Mouse (Mus musculus) midbrain, embryonic 14.5 days (tissue): ENCODE results near the gene Bfar. TPM values are rescaled to one million over a fixed set of nuclear protein-coding genes. Genes with fewer than 3 reads are reported as not detected.

Source experiments
- ATAC-seq: fragments of 200-750 bp; cut with Nextera tagmentation; 2 replicates; pipeline ENCODE4 v1.8.0; 2017; ENCODE audit warnings: moderate number of reproducible peaks, moderate library complexity; ENCODE audit not compliant: low FRiP score, low TSS enrichment
- DNase-seq: peaks from one replicate; pipeline ENCODE4 v3.0.0-alpha.2; 2015
- H3K27ac ChIP-seq: fragments of 300-500 bp; sonication (generic); replicated peaks from 2 replicates; pipeline ENCODE4 v1.5.1; 2014; ENCODE audit warnings: mild to moderate bottlenecking, low read depth, low read length, moderate library complexity
- H3K27me3 ChIP-seq: fragments of 300-500 bp; sonication (generic); 2 replicates; pipeline ENCODE4 v1.6.1; 2014; ENCODE audit warnings: low read length, control low read depth, mixed read lengths; ENCODE audit not compliant: control insufficient read depth, insufficient read depth
- H3K36me3 ChIP-seq: fragments of 300-500 bp; sonication (generic); 2 replicates; pipeline ENCODE4 v1.6.1; 2014; ENCODE audit warnings: low read length, control low read depth; ENCODE audit not compliant: control insufficient read depth, insufficient read depth
- H3K4me1 ChIP-seq: fragments of 300-500 bp; sonication (generic); 2 replicates; pipeline ENCODE4 v1.6.1; 2014; ENCODE audit warnings: mild to moderate bottlenecking, antibody characterized with exemption, low read length, control low read depth; ENCODE audit not compliant: control insufficient read depth, insufficient read depth
- H3K4me2 ChIP-seq: fragments of 300-500 bp; sonication (generic); 2 replicates; pipeline ENCODE4 v1.6.1; 2014; ENCODE audit warnings: mild to moderate bottlenecking, low read length, moderate library complexity
- H3K4me3 ChIP-seq: fragments of 300-500 bp; sonication (generic); replicated peaks from 2 replicates; pipeline ENCODE4 v1.5.1; 2014; ENCODE audit warnings: low read depth, low read length
- H3K9ac ChIP-seq: fragments of 300-500 bp; sonication (generic); replicated peaks from 2 replicates; pipeline ENCODE4 v1.6.1; 2014; ENCODE audit warnings: mild to moderate bottlenecking, low read length, moderate library complexity
- H3K9me3 ChIP-seq: fragments of 300-500 bp; sonication (generic); 2 replicates; pipeline ENCODE4 v1.6.1; 2016; ENCODE audit warnings: low read length, control low read depth, mixed read lengths; ENCODE audit not compliant: control insufficient read depth
- WGBS: fragments of 180-500 bp; shearing (Covaris S2); extraction: QIAGEN DNeasy Blood & Tissue Kit; methylation state at CpG from one replicate; pipeline ENCODE4 v1.1.7; 2014; 5-methylcytosine and 5-hydroxymethylcytosine counted together
- polyA plus RNA-seq: library from polyadenylated mRNA; unstranded; fragments of >200 nt; fragmentation: Nextera tagmentation; extraction: Ambion mirVana; gene quantifications from 2 replicates; pipeline ENCODE4 v1.2.1, GENCODE M21; 2014

The Bfar gene
- polyA plus RNA-seq, 1 experiment from 2014 or later: 53.8 TPM

GRCm38 (mm10) chr16:13698998-13699397, 27.3 kb downstream of the Bfar start:
- 89% methylated on average over 7 of the region's 7 CpGs for WGBS
- Histone ChIP-seq H3K27me3 (no peaks in the 10 kb centered on the region), H3K4me1 (no peaks in the 10 kb centered on the region), H3K4me2 (no peak overlapping the region), H3K4me3 (no peak overlapping the region), H3K36me3 (peaks cover 84% of the 10 kb centered on the region), H3K9ac (no peak overlapping the region), H3K9me3 (no peaks in the 10 kb centered on the region), H3K27ac (no peak overlapping the region)
- ATAC-seq (no peak), DNase-seq (no peak)

DNA sequence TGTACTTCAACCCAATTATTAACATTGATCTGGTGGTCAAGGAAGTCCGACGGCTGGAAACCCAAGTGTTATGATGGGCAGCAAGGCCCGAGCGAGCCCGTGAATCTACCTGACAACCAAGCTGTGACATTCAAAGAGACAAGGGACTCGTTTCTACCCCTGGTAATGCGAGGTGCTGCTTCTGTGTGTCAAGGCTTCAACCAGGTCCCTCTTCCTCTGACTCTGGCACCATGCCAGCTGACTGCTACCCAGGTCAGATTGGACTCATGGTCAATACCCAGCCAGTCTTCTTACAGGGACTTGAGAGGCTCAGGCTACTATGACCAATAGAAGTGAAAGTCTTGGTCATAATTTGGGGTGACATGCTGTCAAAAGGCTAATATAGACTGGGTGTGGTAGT, 30.5 kb downstream of the Bfar start:
- Histone ChIP-seq H3K36me3 (peaks cover 68% of the 10 kb centered on the region), H3K9me3 (no peaks in the 10 kb centered on the region), H3K4me3 (no peak overlapping the region), H3K4me1 (no peaks in the 10 kb centered on the region), H3K9ac (no peak overlapping the region), H3K27ac (no peak overlapping the region), H3K27me3 (no peaks in the 10 kb centered on the region), H3K4me2 (no peak overlapping the region)
- ATAC-seq (no peak), DNase-seq (no peak)
- 97% methylated on average over 7 of the region's 7 CpGs for WGBS

DNA sequence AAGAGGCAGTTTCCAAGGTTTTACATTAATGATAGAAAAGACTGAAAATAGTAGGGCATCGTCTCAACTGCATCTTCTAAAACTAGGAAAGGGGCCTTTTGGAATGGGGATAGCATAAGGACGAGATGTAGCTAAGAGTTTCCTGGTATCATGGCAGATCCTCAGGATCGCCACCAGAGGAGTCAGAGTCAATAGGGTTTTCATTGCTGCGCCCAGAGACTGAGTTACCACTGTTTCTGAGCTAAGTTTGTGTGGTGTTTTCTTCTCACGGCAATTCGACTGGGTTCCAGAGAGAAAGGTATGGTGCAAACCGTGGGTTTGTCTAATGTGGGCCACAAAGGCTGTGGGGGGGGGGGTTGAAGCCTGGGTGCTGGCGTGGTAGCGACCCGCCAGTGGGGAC, 33.0 kb downstream of the Bfar start:
- no peaks in the 10 kb centered on the region for H3K27me3 ChIP-seq
- no peak overlapping the region for H3K27ac ChIP-seq
- no peak overlapping the region for H3K4me3 ChIP-seq
- no peaks in the 10 kb centered on the region for H3K9me3 ChIP-seq
- ATAC-seq: no peak
- 95% methylated on average over 10 of the region's 10 CpGs for WGBS
- no peak overlapping the region for H3K4me2 ChIP-seq
- peaks cover 43% of the 10 kb centered on the region for H3K36me3 ChIP-seq
- H3K9ac ChIP-seq: no peak overlapping the region
- H3K4me1 ChIP-seq: no peaks in the 10 kb centered on the region
- no peak for DNase-seq

DNA sequence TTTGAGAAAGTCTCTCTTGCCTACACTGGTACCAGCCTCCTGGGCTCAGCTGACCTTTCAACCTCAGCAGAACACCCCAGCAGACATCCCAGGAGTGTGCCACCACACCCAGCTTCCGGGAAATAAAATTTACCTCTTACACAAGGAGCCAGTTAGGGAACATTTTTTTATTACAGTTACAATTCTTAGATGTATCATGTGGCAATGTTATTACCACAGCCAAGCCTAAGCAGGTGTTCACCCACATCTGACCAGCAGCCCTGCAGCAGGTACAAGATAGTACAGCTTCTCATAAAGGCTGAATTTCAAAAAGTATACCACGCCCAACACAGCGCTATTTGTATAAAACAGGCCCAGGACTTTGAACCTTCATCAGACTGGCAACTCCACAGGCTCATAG, 43.3 kb downstream of the Bfar start:
- 95% methylated on average over 3 of the region's 3 CpGs for WGBS
- Histone ChIP-seq H3K27me3 (no peaks in the 10 kb centered on the region), H3K36me3 (peaks cover 1% of the 10 kb centered on the region; the same call in 1 of the 2 replicates), H3K27ac (no peak overlapping the region), H3K9me3 (no peaks in the 10 kb centered on the region), H3K4me3 (no peak overlapping the region), H3K9ac (no peak overlapping the region), H3K4me2 (no peak overlapping the region), H3K4me1 (no peaks in the 10 kb centered on the region)
- no peak for DNase-seq
- no peak for ATAC-seq

DNA sequence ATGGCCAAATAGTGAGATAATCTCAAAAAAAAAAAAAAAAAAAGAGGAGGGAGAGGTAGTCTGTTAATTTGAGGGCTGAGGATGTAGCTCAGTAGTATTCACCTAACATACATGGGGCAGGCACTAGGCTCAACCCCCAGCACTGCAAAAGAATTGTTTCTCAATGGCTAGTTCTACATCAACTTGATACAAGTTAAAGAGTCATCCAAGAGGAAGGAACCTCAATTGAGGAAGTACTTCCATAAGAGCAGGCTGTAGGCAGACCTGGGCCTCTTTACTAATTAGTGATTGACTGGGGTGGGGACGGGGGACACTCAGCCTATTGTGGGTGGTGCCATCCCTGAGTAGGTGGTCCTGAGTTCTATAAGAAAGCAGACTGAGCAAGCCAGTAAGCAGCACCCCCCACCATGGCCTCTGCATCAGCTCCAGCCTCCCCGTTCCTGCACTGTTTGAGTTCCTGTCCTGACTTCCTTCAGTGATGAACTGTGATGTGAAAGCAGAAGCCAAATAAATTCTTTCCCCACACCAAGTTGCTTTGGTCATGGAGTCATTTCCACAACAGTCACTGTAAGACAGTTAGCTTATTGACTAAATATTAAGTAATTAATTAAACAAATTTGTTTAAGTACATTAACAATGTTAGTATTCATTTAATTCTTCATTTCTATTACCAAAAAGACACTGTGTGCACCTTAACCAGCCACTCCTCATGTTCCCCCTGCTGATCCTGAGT, 45.3 kb downstream of the Bfar start:
- ATAC-seq (no peak), DNase-seq (no peak)
- Histone ChIP-seq H3K4me2 (no peak overlapping the region), H3K36me3 (no peaks in the 10 kb centered on the region), H3K9me3 (no peaks in the 10 kb centered on the region), H3K4me3 (no peak overlapping the region), H3K9ac (no peak overlapping the region), H3K27me3 (no peaks in the 10 kb centered on the region), H3K4me1 (no peaks in the 10 kb centered on the region), H3K27ac (no peak overlapping the region)
- 94% methylated on average over 2 of the region's 2 CpGs for WGBS

- no peak for ATAC-seq
- DNase-seq: no peak
- Histone ChIP-seq H3K4me2 (no peak overlapping the region), H3K4me1 (no peaks in the 10 kb centered on the region), H3K27ac (no peak overlapping the region), H3K36me3 (no peaks in the 10 kb centered on the region), H3K9me3 (no peaks in the 10 kb centered on the region), H3K27me3 (no peaks in the 10 kb centered on the region), H3K9ac (no peak overlapping the region), H3K4me3 (no peak overlapping the region)
- WGBS: 32% methylated on average over 10 of the region's 10 CpGs
These were observed 51.3 kb downstream of the Bfar start for GRCm38 (mm10) chr16:13722937-13723336.

- Histone ChIP-seq H3K9ac (no peak overlapping the region), H3K4me3 (no peak overlapping the region), H3K9me3 (no peaks in the 10 kb centered on the region), H3K36me3 (no peaks in the 10 kb centered on the region), H3K4me2 (no peak overlapping the region), H3K27ac (no peak overlapping the region), H3K27me3 (no peaks in the 10 kb centered on the region), H3K4me1 (0 out of 2 replicates have a peak, but pooled peaks cover 2% of the 10 kb centered on the region)
- 90% methylated on average over 5 of the region's 5 CpGs for WGBS
- DNase-seq (no peak), ATAC-seq (no peak)
These were observed 56.2 kb downstream of the Bfar start for GRCm38 (mm10) chr16:13727811-13728335.

DNA sequence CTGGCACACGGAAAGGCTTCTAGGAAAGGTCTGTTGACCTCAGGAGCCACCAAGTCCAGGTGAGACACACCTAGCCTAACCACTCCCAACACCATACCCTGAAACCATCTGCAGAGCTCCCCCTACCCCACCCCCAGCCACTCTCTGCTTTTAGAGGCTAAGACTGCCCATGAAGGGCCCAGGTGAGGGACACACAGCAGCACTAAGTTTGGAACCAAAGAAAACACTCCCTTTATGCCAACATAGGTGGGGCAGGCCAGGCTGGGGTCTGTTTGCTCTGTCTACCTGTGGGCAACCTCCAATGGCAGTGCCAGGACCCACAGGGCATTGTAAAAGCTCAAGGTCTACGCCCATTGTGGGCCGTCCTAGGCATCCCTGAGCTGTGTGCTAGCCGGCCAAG, 57.8 kb downstream of the Bfar start:
- DNase-seq (no peak), ATAC-seq (no peak)
- no peaks in the 10 kb centered on the region for H3K36me3 ChIP-seq
- H3K9me3 ChIP-seq: no peaks in the 10 kb centered on the region
- WGBS: 87% methylated on average over 4 of the region's 4 CpGs
- H3K9ac ChIP-seq: no peak overlapping the region
- 0 out of 2 replicates have a peak, but pooled peaks cover 2% of the 10 kb centered on the region for H3K4me1 ChIP-seq
- H3K4me2 ChIP-seq: no peak overlapping the region
- no peaks in the 10 kb centered on the region for H3K27me3 ChIP-seq
- no peak overlapping the region for H3K27ac ChIP-seq
- H3K4me3 ChIP-seq: no peak overlapping the region
